ENCODE assay signal across 8 mouse cellular contexts in genomic region chr11:99230261-99231048, GRCm38 (mm10). TPM values are rescaled to one million over a fixed set of nuclear protein-coding genes. Genes with fewer than 3 reads are reported as not detected.
DNase-seq lines count a peak whose midpoint lies in the region; ATAC-seq and TF ChIP-seq lines count a peak whose summit lies in the region.

Gene Smarce1, minus strand, starts transcription at chr11:99231017.

- peak within 1 kb of the TSS; percentile 100 for H3K27ac ChIP-seq in hindbrain, embryonic 10.5 days
- peak within 1 kb of the TSS; percentile 99 for H3K27ac ChIP-seq in lung, postnatal 0 days (ENCODE audit: low read length)

- peak; percentile 91 for DNase-seq in NIH3T3 (ENCODE audit: low read depth)
- peak; percentile 74 for DNase-seq in cerebellum, adult 9-11 months
- peak in 1 of 2 experiments; percentile 80 for DNase-seq in frontal cortex, adult 2 months (ENCODE audit: extremely low spot score in 1 of 2, low spot score in 1 of 2)
- DNase-seq in hindbrain, embryonic 10.5 days (ENCODE audit: low spot score): peak; percentile 86
- peak; percentile 59 for DNase-seq in layer of hippocampus, adult 9-11 months
- DNase-seq in lung, postnatal 0 days (ENCODE audit: low spot score): peak; percentile 84
- peak; percentile 76 for DNase-seq in ovary, postnatal 10 days (ENCODE audit: low spot score)
- peak; percentile 84 for DNase-seq in thymus, postnatal 0 days (ENCODE audit: low spot score)

- H3K9me3 ChIP-seq in hindbrain, embryonic 10.5 days: no peaks in the 10 kb centered on the region
- H3K9me3 ChIP-seq in lung, postnatal 0 days (ENCODE audit: low read length): no peaks in the 10 kb centered on the region

- peak within 1 kb of the TSS; percentile 97 for H3K4me3 ChIP-seq in hindbrain, embryonic 10.5 days
- H3K4me3 ChIP-seq in lung, postnatal 0 days (ENCODE audit: low read depth, low read length): peak within 1 kb of the TSS; percentile 72

- H3K27me3 ChIP-seq in hindbrain, embryonic 10.5 days (ENCODE audit: insufficient read depth, poor library complexity, severe bottlenecking): no peaks in the 10 kb centered on the region
- no peaks in the 10 kb centered on the region for H3K27me3 ChIP-seq in lung, postnatal 0 days (replicated peaks; ENCODE audit: insufficient read depth, low read length)

- H3K4me2 ChIP-seq in lung, postnatal 0 days (replicated peaks; ENCODE audit: low read depth, low read length): peak within 1 kb of the TSS; percentile 74

- WGBS in hindbrain, embryonic 10.5 days: under 1% methylated on average over 86 of the region's 87 CpGs
- WGBS in lung, postnatal 0 days: 3% methylated on average over 78 of the region's 87 CpGs

- ATAC-seq in lung, postnatal 0 days: peak; percentile 89

- no peak for TF ChIP-seq EP300 in lung, postnatal 0 days (IDR thresholded peaks at IDR 0.05)

- H3K4me1 ChIP-seq in hindbrain, embryonic 10.5 days (replicated peaks): peaks cover 25% of the 10 kb centered on the region
- peaks cover 10% of the 10 kb centered on the region for H3K4me1 ChIP-seq in lung, postnatal 0 days (ENCODE audit: insufficient read depth, low read depth, low read length)

- no peak for TF ChIP-seq CTCF in lung, postnatal 0 days (IDR thresholded peaks at IDR 0.05)

- peaks cover 27% of the 10 kb centered on the region for H3K36me3 ChIP-seq in hindbrain, embryonic 10.5 days
- 0 out of 2 replicates have a peak, but pooled peaks cover 4% of the 10 kb centered on the region for H3K36me3 ChIP-seq in lung, postnatal 0 days (ENCODE audit: insufficient read depth, low read length)

- H3K9ac ChIP-seq in lung, postnatal 0 days (replicated peaks; ENCODE audit: low read depth): peak within 1 kb of the TSS; percentile 99

RNA-seq across cellular contexts. Expression of gene Smarce1, which starts in this region (rescaled TPM):
- polyA plus RNA-seq in frontal cortex, adult 2 months (2012; rRNA removed): 93.5 and 97.6 TPM in 2 replicates
- polyA plus RNA-seq in hindbrain, embryonic 10.5 days (2016; fragmentation: Nextera tagmentation; extraction: Ambion mirVana): 289 and 317 TPM in 2 replicates
- 133 and 136 TPM in 2 replicates for polyA plus RNA-seq in lung, postnatal 0 days (2015; fragmentation: Nextera tagmentation; extraction: Ambion mirVana)
- 227 and 240 TPM in 2 replicates for polyA plus RNA-seq in thymus, postnatal 0 days (2015; fragmentation: Nextera tagmentation; extraction: Ambion mirVana)
